Mouse (Mus musculus) kidney, adult 2 months (tissue): ENCODE results near the gene Phf5a. TPM values are rescaled to one million over a fixed set of nuclear protein-coding genes. Genes with fewer than 3 reads are reported as not detected.

ENCODE experiments used
- DNase-seq: peaks from one replicate; pipeline ENCODE4 v3.0.0; 2021
- H3K27ac ChIP-seq: fragments of 200-500 bp; 2 replicates; pipeline ENCODE4 v1.5.1; 2012; ENCODE audit warnings: low read depth, low read length, control low read depth, inconsistent platforms; ENCODE audit not compliant: insufficient read depth
- H3K27me3 ChIP-seq: fragments of 200-500 bp; replicated peaks from 2 replicates; pipeline ENCODE4 v1.6.1; 2012; ENCODE audit warnings: mild to moderate bottlenecking, moderate library complexity, low read length, inconsistent platforms; ENCODE audit not compliant: control insufficient read depth, insufficient read depth
- H3K36me3 ChIP-seq: fragments of 200-500 bp; 2 replicates; pipeline ENCODE4 v1.6.1; 2012; ENCODE audit warnings: mild to moderate bottlenecking, moderate library complexity, low read length, inconsistent platforms; ENCODE audit not compliant: control insufficient read depth, insufficient read depth
- H3K4me1 ChIP-seq: fragments of 200-500 bp; 2 replicates; pipeline ENCODE4 v1.6.1; 2011; ENCODE audit warnings: low read length; ENCODE audit not compliant: control insufficient read depth, insufficient read depth
- H3K4me3 ChIP-seq: fragments of 200-500 bp; 2 replicates; pipeline ENCODE4 v1.5.1; 2011; ENCODE audit warnings: mild to moderate bottlenecking, low read depth, low read length, control low read depth; ENCODE audit not compliant: insufficient read depth
- CTCF ChIP-seq: fragments of 200-500 bp; conservative IDR thresholded peaks from 2 replicates; pipeline ENCODE4 v1.5.1; 2011; ENCODE audit warnings: low read depth, mild to moderate bottlenecking, control low read depth, low read length, moderate library complexity, mixed read lengths; ENCODE audit not compliant: insufficient read depth, insufficient read length
- POLR2A ChIP-seq: fragments of 200-500 bp; IDR thresholded peaks from one replicate; pipeline ENCODE4 v1.6.1; 2011; ENCODE audit warnings: low read depth, low read length, control low read depth
- WGBS: fragments of 180-500 bp; shearing (Covaris S2); methylation state at CpG from one replicate; pipeline ENCODE4 v1.1.7; 2018; 5-methylcytosine and 5-hydroxymethylcytosine counted together
- polyA plus RNA-seq: library from polyadenylated mRNA; depleted of rRNA; stranded (reverse); fragments of >200 nt; gene quantifications from 2 replicates; pipeline ENCODE4 v1.2.3, GENCODE M21; 2012

The Phf5a gene
- polyA plus RNA-seq, 1 experiment, result 47.4 TPM

DNA sequence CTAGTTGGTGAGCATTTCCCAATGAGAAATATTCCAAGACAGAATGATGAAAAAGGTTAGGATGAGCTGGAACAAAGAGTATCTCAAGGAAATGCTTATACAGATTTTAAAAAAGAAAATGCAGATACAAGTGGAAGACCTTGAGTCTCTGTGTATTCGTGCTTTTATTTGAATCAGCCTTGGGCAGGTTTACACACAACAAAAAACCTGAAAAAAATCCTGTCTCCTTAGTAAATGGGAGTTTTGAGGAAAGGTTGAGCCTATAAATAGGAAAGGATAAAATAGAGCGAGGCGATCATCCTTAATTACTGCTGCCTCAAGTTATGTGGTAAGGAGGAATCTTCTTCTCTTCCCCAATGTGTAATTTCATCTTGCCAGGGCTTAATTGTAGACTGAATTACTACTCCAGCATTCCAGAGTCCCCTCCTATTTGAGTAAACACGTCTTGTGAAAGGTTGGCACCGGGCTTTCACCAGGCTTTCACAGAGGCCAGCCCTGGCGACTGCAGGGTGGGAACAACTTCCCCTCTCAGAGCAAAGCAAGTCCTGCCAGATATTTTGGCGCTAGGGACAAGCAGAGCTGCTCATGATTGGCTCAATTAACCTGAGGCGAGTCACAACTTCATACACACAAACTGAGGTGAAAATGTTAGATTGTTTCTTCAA is 11.1 kb downstream of the Phf5a start:
- H3K4me1 ChIP-seq, result no peaks in the 10 kb centered on the region
- 35% methylated on average over 8 of the region's 8 CpGs for WGBS
- no peaks in the 10 kb centered on the region for H3K27me3 ChIP-seq
- TF ChIP-seq POLR2A (no peak), CTCF (no peak)
- H3K27ac ChIP-seq, result peak overlapping the region; percentile 30; the same call in 1 of the 2 replicates
- H3K4me3 ChIP-seq, result no peak overlapping the region
- DNase-seq, result no peak
- no peaks in the 10 kb centered on the region; the same call in 1 of the 2 replicates for H3K36me3 ChIP-seq

GRCm38 (mm10) chr15:81859330-81860255 is 12.1 kb downstream of the Phf5a start:
- Histone ChIP-seq H3K4me1 (peaks cover 4% of the 10 kb centered on the region; the same call in 1 of the 2 replicates), H3K36me3 (no peaks in the 10 kb centered on the region; the same call in 1 of the 2 replicates), H3K4me3 (peak overlapping the region; percentile 87), H3K27me3 (no peaks in the 10 kb centered on the region), H3K27ac (peak overlapping the region; percentile 100)
- peak; percentile 64 for TF ChIP-seq POLR2A
- no peak for TF ChIP-seq CTCF
- DNase-seq, result peak; percentile 97
- WGBS, result under 1% methylated on average over 39 of the region's 39 CpGs

DNA sequence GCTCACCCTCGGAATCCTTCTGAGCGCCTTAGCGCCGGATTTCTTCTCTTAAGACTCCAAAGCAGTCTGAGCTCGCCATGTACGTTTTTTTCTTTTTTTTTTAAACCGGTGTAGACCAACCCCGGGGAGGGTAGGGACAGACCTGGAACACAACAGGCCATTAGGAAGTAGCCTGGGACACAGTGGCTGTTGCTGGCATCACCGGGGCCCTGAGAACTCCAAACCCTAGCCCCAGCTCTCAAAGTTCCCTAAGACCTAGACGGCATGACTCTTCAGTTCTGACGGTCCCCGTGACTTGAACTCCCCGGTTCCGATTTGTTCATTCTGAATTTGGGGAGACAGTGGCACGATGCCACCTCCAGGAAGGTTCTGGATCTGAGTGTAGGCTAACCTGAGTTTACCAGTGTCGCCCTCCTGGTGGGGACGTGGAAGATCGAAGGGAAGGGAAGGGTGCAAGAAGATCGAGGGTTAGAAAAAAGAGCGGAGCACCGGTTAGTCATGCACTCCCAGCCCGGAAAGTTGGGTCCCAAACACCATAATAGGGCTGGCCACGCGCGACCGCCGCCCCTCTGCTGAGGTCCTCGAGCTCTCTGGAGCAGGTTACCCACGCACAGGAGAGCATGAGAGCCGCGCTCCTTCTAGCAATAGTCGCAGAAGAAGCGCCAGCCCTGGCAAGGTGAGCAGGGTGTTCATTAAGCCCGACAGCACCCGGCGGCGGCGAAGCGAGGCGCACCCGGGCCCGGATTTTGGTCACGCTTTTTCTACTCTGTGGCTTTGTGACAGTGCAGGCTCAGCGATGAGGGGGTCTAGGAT is 13.0 kb downstream of the Phf5a start, which contains the start of gene Tob2:
Gene Tob2, minus strand, starts transcription at position 280 of the 813 bp plus-strand sequence.
- under 1% methylated on average over 44 of the region's 44 CpGs for WGBS
- no peak for TF ChIP-seq POLR2A
- 0 out of 2 replicates have a peak, but pooled peaks have one; percentile 7 for TF ChIP-seq CTCF
- Histone ChIP-seq H3K4me3 (peak within 1 kb of the TSS; percentile 87), H3K4me1 (peaks cover 4% of the 10 kb centered on the region; the same call in 1 of the 2 replicates), H3K36me3 (no peaks in the 10 kb centered on the region; the same call in 1 of the 2 replicates), H3K27ac (peak within 1 kb of the TSS; percentile 100), H3K27me3 (no peaks in the 10 kb centered on the region)
- DNase-seq, result peak; percentile 82

GRCm38 (mm10) chr15:81858138-81858516 is 13.6 kb downstream of the Phf5a start:
- WGBS, result under 1% methylated on average over 23 of the region's 23 CpGs
- H3K27ac ChIP-seq, result peak overlapping the region; percentile 100
- peak; percentile 97 for DNase-seq
- peak overlapping the region; percentile 87 for H3K4me3 ChIP-seq
- no peaks in the 10 kb centered on the region; the same call in 1 of the 2 replicates for H3K36me3 ChIP-seq
- no peaks in the 10 kb centered on the region for H3K27me3 ChIP-seq
- peaks cover 7% of the 10 kb centered on the region; the same call in 1 of the 2 replicates for H3K4me1 ChIP-seq
- peak; percentile 100 for TF ChIP-seq POLR2A
- TF ChIP-seq CTCF, result no peak

DNA sequence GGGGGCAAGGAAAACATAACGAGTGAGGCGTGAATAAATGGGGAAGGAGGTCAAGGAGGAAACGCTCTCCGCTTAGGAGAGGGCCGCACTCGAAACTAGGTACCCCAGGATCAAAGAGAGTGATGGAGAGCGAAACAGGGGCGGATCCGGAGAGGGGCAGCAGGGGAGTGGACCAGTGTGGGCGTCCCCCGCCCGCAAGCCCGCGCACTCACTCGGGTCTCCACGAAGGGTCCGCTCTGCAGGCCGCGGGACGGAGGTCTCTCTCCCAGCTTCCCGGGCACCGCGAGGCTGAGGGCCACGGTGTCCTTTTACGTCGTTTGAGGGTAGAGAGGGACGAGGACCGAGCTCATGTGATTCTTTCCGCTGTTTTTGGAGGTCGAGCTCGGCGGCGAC is 14.0 kb downstream of the Phf5a start:
- under 1% methylated on average over 33 of the region's 33 CpGs for WGBS
- peaks cover 11% of the 10 kb centered on the region; the same call in 1 of the 2 replicates for H3K4me1 ChIP-seq
- H3K4me3 ChIP-seq, result peak overlapping the region; percentile 87
- no peak for DNase-seq
- TF ChIP-seq CTCF (no peak), POLR2A (no peak)
- no peaks in the 10 kb centered on the region for H3K27me3 ChIP-seq
- H3K36me3 ChIP-seq, result no peaks in the 10 kb centered on the region; the same call in 1 of the 2 replicates
- peak overlapping the region; percentile 97 for H3K27ac ChIP-seq

DNA sequence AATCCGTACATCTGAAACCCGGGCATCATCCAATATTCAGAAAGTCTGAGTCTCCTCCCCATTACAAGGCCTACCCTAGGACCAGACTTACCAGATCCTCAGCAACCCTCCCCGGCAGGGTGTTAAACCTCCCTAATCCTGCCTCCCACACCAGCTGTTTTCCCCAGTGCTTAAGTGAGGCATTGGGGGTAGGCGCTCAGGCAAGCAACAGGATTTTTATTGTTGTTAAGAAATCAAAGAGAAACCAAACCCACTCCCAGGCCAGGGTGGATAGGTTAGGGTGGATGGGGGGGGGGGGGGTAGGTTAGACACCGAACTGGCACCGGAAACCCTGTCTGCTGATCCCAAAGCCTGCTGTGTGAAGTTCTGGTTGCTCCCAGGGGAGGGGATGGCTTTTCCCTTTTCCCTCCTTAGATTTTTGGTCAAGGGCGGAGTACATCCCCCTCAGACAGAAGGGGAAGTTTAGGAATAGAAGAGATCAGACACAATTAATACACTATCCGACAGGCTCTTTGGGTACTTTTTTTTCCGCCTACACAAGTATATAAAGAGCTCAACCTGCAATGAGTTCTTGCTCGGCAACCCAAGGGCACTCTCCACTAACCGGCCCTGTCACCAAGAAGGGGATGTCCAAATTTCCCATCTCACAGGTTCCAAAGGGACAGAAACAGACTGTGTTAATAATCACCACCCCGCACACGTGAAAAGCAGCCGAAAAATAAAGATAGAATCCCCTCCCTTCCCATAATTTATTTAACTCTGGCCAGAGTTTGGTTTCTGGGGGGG is 14.6 kb downstream of the Phf5a start:
- WGBS, result 0% methylated on average over 14 of the region's 14 CpGs
- H3K36me3 ChIP-seq, result no peaks in the 10 kb centered on the region; the same call in 1 of the 2 replicates
- H3K4me3 ChIP-seq, result peak overlapping the region; percentile 87
- TF ChIP-seq POLR2A, result no peak
- no peak for TF ChIP-seq CTCF
- peak overlapping the region; percentile 97 for H3K27ac ChIP-seq
- peak; percentile 33 for DNase-seq
- H3K27me3 ChIP-seq, result no peaks in the 10 kb centered on the region
- peaks cover 11% of the 10 kb centered on the region; the same call in 1 of the 2 replicates for H3K4me1 ChIP-seq
